Mouse (Mus musculus) kidney, adult 2 months (tissue): ENCODE data around the gene Gm14322. TPM values are rescaled to one million over a fixed set of nuclear protein-coding genes. Genes with fewer than 3 reads are reported as not detected.
"Not testable (repeated sequence)": the region's sequence is repeated elsewhere in the genome, so short reads cannot be mapped to it uniquely, and the experiment has no call there.

Experiments used
- DNase-seq: peaks from one replicate; pipeline ENCODE4 v3.0.0; 2021
- H3K27ac ChIP-seq: fragments of 200-500 bp; 2 replicates; pipeline ENCODE4 v1.5.1; 2012; ENCODE audit warnings: low read depth, low read length, control low read depth, inconsistent platforms; ENCODE audit not compliant: insufficient read depth
- H3K27me3 ChIP-seq: fragments of 200-500 bp; replicated peaks from 2 replicates; pipeline ENCODE4 v1.6.1; 2012; ENCODE audit warnings: mild to moderate bottlenecking, moderate library complexity, low read length, inconsistent platforms; ENCODE audit not compliant: control insufficient read depth, insufficient read depth
- H3K36me3 ChIP-seq: fragments of 200-500 bp; 2 replicates; pipeline ENCODE4 v1.6.1; 2012; ENCODE audit warnings: mild to moderate bottlenecking, moderate library complexity, low read length, inconsistent platforms; ENCODE audit not compliant: control insufficient read depth, insufficient read depth
- H3K4me1 ChIP-seq: fragments of 200-500 bp; 2 replicates; pipeline ENCODE4 v1.6.1; 2011; ENCODE audit warnings: low read length; ENCODE audit not compliant: control insufficient read depth, insufficient read depth
- H3K4me3 ChIP-seq: fragments of 200-500 bp; 2 replicates; pipeline ENCODE4 v1.5.1; 2011; ENCODE audit warnings: mild to moderate bottlenecking, low read depth, low read length, control low read depth; ENCODE audit not compliant: insufficient read depth
- WGBS: fragments of 180-500 bp; shearing (Covaris S2); methylation state at CpG from one replicate; pipeline ENCODE4 v1.1.7; 2018; 5-methylcytosine and 5-hydroxymethylcytosine counted together
- polyA plus RNA-seq: library from polyadenylated mRNA; depleted of rRNA; stranded (reverse); fragments of >200 nt; gene quantifications from 2 replicates; pipeline ENCODE4 v1.2.3, GENCODE M21; 2012; rRNA removed

The Gm14322 gene
- polyA plus RNA-seq, result 1.5 and 1.9 TPM in 2 replicates

DNA sequence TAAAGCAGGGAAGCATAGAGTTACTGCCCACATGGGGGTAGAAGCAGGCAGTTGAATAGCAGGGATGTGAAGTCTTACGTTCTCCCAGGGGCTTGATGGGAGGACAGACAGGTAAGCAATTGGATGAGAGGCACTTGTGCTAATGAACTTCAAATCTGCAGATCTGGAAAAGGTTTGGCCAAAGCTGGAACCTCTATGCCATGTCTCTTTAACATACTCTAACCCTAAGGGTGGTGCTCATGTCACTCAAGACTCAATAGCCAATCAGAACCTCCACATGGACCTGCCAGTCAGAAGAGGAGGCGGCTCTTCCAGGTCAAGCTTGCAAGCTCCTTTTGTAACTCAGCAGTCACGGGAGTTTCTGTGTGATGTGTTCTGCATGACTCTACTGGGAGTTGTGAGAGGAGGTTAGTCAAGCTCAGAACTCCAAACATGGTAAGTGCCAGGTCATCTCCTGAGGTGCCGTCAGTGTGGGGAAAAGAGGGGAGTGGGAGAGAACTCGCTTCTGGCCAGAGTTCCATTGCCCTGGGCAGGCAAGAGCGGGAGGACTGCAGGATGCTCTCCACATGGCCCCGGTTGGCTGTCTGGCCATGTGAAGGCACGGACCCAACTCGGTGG lies at the start of gene Gm14322:
Gm14322 (plus strand) TSS at position 348 of the 618 bp plus-strand sequence.
- H3K27me3 ChIP-seq, H3K4me1 ChIP-seq, H3K27ac ChIP-seq, H3K36me3 ChIP-seq: not testable (repeated sequence)
- H3K4me3 ChIP-seq, result peak within 1 kb of the TSS; percentile 59
- DNase-seq, result peak; percentile 81
- 24% methylated on average over 9 of the region's 9 CpGs for WGBS

DNA sequence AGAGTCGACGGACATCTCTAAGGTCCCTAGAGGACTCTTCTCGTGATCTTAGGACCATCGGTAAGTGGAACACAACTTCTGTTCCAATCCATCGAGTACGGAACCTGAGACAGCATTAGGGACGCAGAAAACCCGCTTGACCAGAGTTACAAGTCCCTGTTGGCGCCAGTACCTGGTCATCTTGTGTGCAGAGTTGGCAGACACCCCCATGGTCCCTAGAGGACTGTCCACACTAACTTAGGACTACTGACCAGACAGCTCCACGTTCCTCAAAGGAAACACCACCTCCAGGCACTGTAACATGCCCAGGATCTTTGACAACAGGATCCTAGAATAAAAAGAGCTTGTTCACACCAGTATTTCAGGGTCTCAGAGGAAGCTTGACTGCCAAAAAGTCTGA lies 17.6 kb upstream of the Gm14322 start:
- DNase-seq, H3K27ac ChIP-seq, H3K4me1 ChIP-seq, H3K27me3 ChIP-seq, H3K36me3 ChIP-seq, H3K4me3 ChIP-seq: not testable (repeated sequence)
- 78% methylated on average over 5 of the region's 10 CpGs for WGBS

DNA sequence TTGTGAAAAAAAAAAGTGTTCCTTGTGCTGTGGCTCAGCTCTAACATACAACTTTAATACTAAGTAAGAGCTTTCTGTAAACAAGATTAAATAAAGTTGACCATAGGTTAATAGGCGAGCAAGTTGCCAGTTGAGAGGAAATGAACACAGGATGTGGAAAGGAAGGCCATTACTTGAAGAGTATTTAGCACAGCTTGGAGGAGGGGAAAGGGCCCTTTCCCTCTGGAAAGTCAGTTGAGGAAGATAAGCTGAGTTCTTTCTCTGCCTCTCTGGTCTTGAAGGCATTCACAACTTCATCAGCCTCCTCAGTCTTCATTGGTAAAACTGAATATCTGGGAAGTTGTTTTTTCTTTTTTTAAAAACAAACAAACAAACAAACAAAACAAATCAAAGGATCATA lies 28.3 kb downstream of the Gm14322 start:
- not testable (repeated sequence) for H3K27ac ChIP-seq, H3K27me3 ChIP-seq, H3K4me1 ChIP-seq, H3K36me3 ChIP-seq, H3K4me3 ChIP-seq, DNase-seq
- 66% methylated on average over 1 of the region's 1 CpGs for WGBS

DNA sequence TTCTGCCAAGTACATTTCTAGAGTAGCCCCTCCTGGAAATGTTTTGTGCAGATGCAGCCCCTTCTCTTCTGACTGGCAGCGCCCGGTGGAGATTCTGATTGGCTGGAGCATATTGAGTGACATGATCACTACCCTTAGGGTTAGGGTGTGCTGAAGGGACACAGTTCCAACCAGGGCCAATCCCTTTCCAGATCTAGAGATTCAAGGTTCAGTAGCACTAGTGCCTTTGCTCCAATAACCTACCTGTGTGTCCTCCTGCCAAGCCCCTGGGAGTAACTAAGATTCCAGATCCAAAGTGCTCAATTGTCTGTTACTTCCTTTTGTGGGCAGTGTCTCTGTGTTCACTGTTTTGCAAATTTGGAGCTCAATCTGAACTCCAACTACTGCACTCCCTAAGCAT lies 47.1 kb downstream of the Gm14322 start:
- H3K27me3 ChIP-seq, H3K27ac ChIP-seq, H3K4me1 ChIP-seq, H3K36me3 ChIP-seq, H3K4me3 ChIP-seq, DNase-seq: not testable (repeated sequence)
- WGBS, result no CpG with 5 or more reads among the region's 2 CpGs

Other genes with a start within 250 kb of the Gm14322 start
- not detected in 2 replicates for gene Gm14406, start 181.1 kb upstream of the Gm14322 start, polyA plus RNA-seq
- gene Gm14325, start 81.0 kb downstream of the Gm14322 start, polyA plus RNA-seq, result 11.7 and 12.6 TPM in 2 replicates
- 0.38 and 0.94 TPM in 2 replicates for gene Gm14327, start 137.8 kb downstream of the Gm14322 start, polyA plus RNA-seq
- gene Zfp972, start 166.3 kb downstream of the Gm14322 start, polyA plus RNA-seq, result 0.17 TPM in 1 of 2 replicates, not detected in the other
- 2.9 and 3.8 TPM in 2 replicates for gene Gm14326, start 198.0 kb downstream of the Gm14322 start, polyA plus RNA-seq